10 mouse cellular contexts compared by ENCODE assay signal in the genomic region with DNA sequence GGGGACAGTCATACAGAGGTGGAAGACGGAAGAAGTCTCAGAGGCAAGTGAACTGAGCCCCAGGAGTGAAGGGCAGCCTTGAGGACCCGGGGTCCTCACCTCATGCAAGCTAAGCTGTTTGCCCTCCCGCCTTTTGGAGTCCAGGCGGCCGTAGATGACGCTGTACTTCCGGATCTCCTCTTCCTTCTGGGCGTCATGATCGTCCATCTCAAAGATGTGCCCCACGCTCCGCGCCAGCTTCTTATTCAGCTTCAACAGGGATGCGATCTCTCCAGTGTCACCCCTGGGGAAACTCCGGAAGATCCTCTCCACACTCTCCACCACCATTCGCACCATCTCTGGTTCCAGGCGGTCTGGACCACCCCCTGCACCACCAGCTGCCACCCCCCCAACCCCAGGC. TPM values are rescaled to one million over a fixed set of nuclear protein-coding genes. Genes with fewer than 3 reads are reported as not detected.
DNase-seq lines count a peak whose midpoint lies in the region; ATAC-seq and TF ChIP-seq lines count a peak whose summit lies in the region.
"Had no signal": no experiment of that assay in that cellular context is flagged by ENCODE, and none has a peak within 500 bp of the region (broad histone marks: within the 10 kb centered on the region; RNA-seq: fewer than 3 reads in every experiment).

No protein-coding gene starts in this region.

- 54% methylated on average over 16 of the region's 16 CpGs for WGBS in heart, embryonic 14.5 days
- 71% methylated on average over 16 of the region's 16 CpGs for WGBS in heart, adult 2 months
- WGBS in midbrain, embryonic 12.5 days, result 11% methylated on average over 16 of the region's 16 CpGs
- WGBS in midbrain, embryonic 14.5 days, result 12% methylated on average over 16 of the region's 16 CpGs
- WGBS in hindbrain, embryonic 13.5 days, result 11% methylated on average over 16 of the region's 16 CpGs
- WGBS in stomach, embryonic 14.5 days, result 39% methylated on average over 16 of the region's 16 CpGs

- H3K79me2 ChIP-seq in heart, adult 2 months (replicated peaks; ENCODE audit: control insufficient read depth, insufficient read depth, low read length), result no peaks in the 10 kb centered on the region

- H3K4me2 ChIP-seq in heart, embryonic 14.5 days (ENCODE audit: low read length), result peak overlapping the region; percentile 77
- H3K4me2 ChIP-seq in midbrain, embryonic 12.5 days (replicated peaks), result no peak overlapping the region
- H3K4me2 ChIP-seq in midbrain, embryonic 14.5 days (ENCODE audit: low read length), result no peak overlapping the region
- H3K4me2 ChIP-seq in hindbrain, embryonic 13.5 days, result peak overlapping the region; percentile 26; the same call in 1 of the 2 replicates
- peak overlapping the region; percentile 73; the same call in 1 of the 2 replicates for H3K4me2 ChIP-seq in stomach, embryonic 14.5 days (replicated peaks; ENCODE audit: low read depth, low read length)

- ATAC-seq in heart, embryonic 14.5 days (ENCODE audit: insufficient number of reproducible peaks, insufficient read depth, low FRiP score, low read depth), result no peak
- ATAC-seq in midbrain, embryonic 12.5 days (ENCODE audit: low FRiP score, low read depth), result no peak
- no peak for ATAC-seq in midbrain, embryonic 14.5 days (ENCODE audit: low FRiP score, low TSS enrichment)
- ATAC-seq in hindbrain, embryonic 13.5 days (ENCODE audit: low FRiP score), result no peak
- ATAC-seq in stomach, embryonic 14.5 days (ENCODE audit: insufficient number of reproducible peaks, insufficient read depth, low FRiP score, low read depth), result no peak
- ATAC-seq in monocyte, adult 5-6 weeks (replicated peaks; ENCODE audit: insufficient number of reproducible peaks, low FRiP score, low TSS enrichment, poor library complexity, severe bottlenecking), result no peak
- ATAC-seq: inflammation-experienced regulatory T-cells, adult 6 months; Patski had no signal

- peaks cover 49% of the 10 kb centered on the region for H3K36me3 ChIP-seq in heart, embryonic 14.5 days (ENCODE audit: control insufficient read depth, insufficient read depth, low read length)
- no peaks in the 10 kb centered on the region for H3K36me3 ChIP-seq in heart, adult 2 months (ENCODE audit: control insufficient read depth, insufficient read depth, low read length)
- no peaks in the 10 kb centered on the region for H3K36me3 ChIP-seq in midbrain, embryonic 12.5 days
- H3K36me3 ChIP-seq in midbrain, embryonic 14.5 days (ENCODE audit: control insufficient read depth, insufficient read depth, low read length), result no peaks in the 10 kb centered on the region
- H3K36me3 ChIP-seq in hindbrain, embryonic 13.5 days, result no peaks in the 10 kb centered on the region
- peaks cover 23% of the 10 kb centered on the region for H3K36me3 ChIP-seq in stomach, embryonic 14.5 days (ENCODE audit: control insufficient read depth, insufficient read depth, low read length)

- H3K4me3 ChIP-seq in heart, embryonic 14.5 days (ENCODE audit: control insufficient read depth in 1 of 2, insufficient read depth in 1 of 2, low read depth in 1 of 2, low read length in 2 of 2), result peak overlapping the region in 1 of 2 experiments; percentile 81; a peak in 1 of 4 replicates
- no peak overlapping the region for H3K4me3 ChIP-seq in heart, adult 2 months
- H3K4me3 ChIP-seq in midbrain, embryonic 12.5 days, result 0 out of 2 replicates have a peak overlapping the region, but pooled peaks have one; percentile 9
- H3K4me3 ChIP-seq in midbrain, embryonic 14.5 days (replicated peaks; ENCODE audit: low read depth, low read length), result no peak overlapping the region
- H3K4me3 ChIP-seq in hindbrain, embryonic 13.5 days, result 0 out of 2 replicates have a peak overlapping the region, but pooled peaks have one; percentile 50
- H3K4me3 ChIP-seq in stomach, embryonic 14.5 days (ENCODE audit: low read depth, low read length), result peak overlapping the region; percentile 0; the same call in 1 of the 2 replicates

- no peaks in the 10 kb centered on the region for H3K9me3 ChIP-seq in heart, embryonic 14.5 days (ENCODE audit: control insufficient read depth, low read length)
- no peaks in the 10 kb centered on the region for H3K9me3 ChIP-seq in midbrain, embryonic 12.5 days
- H3K9me3 ChIP-seq in midbrain, embryonic 14.5 days (ENCODE audit: control insufficient read depth, low read length), result no peaks in the 10 kb centered on the region
- H3K9me3 ChIP-seq in hindbrain, embryonic 13.5 days, result no peaks in the 10 kb centered on the region
- H3K9me3 ChIP-seq in stomach, embryonic 14.5 days (ENCODE audit: control insufficient read depth, low read depth, low read length), result no peaks in the 10 kb centered on the region

- peaks cover 32 to 61% of the 10 kb centered on the region in 2 experiments for H3K4me1 ChIP-seq in heart, embryonic 14.5 days (ENCODE audit: control insufficient read depth in 2 of 2, insufficient read depth in 2 of 2, low read length in 2 of 2)
- peaks cover 16% of the 10 kb centered on the region for H3K4me1 ChIP-seq in heart, adult 2 months (ENCODE audit: control insufficient read depth, insufficient read depth, low read length)
- H3K4me1 ChIP-seq in midbrain, embryonic 12.5 days, result peaks cover 61% of the 10 kb centered on the region
- H3K4me1 ChIP-seq in midbrain, embryonic 14.5 days (ENCODE audit: control insufficient read depth, insufficient read depth, low read length), result peaks cover 10% of the 10 kb centered on the region; the same call in 1 of the 2 replicates
- peaks cover 71% of the 10 kb centered on the region for H3K4me1 ChIP-seq in hindbrain, embryonic 13.5 days (replicated peaks)
- peaks cover 58% of the 10 kb centered on the region for H3K4me1 ChIP-seq in stomach, embryonic 14.5 days (ENCODE audit: control insufficient read depth, insufficient read depth, low read length)

- peak overlapping the region; percentile 26; the same call in 1 of the 2 replicates for H3K9ac ChIP-seq in heart, embryonic 14.5 days (ENCODE audit: low read length)
- H3K9ac ChIP-seq in heart, adult 2 months (ENCODE audit: low read depth, low read length), result no peak overlapping the region
- H3K9ac ChIP-seq in midbrain, embryonic 12.5 days (replicated peaks), result no peak overlapping the region
- no peak overlapping the region for H3K9ac ChIP-seq in midbrain, embryonic 14.5 days (replicated peaks; ENCODE audit: low read length)
- H3K9ac ChIP-seq in hindbrain, embryonic 13.5 days, result no peak overlapping the region
- no peak overlapping the region for H3K9ac ChIP-seq in stomach, embryonic 14.5 days (replicated peaks; ENCODE audit: low read depth, low read length)

- H3K27me3 ChIP-seq in heart, embryonic 14.5 days (ENCODE audit: control insufficient read depth, insufficient read depth, low read length), result no peaks in the 10 kb centered on the region
- no peaks in the 10 kb centered on the region for H3K27me3 ChIP-seq in heart, adult 2 months (ENCODE audit: control insufficient read depth, insufficient read depth, low read length)
- peaks cover 98% of the 10 kb centered on the region for H3K27me3 ChIP-seq in midbrain, embryonic 12.5 days
- H3K27me3 ChIP-seq in midbrain, embryonic 14.5 days (ENCODE audit: control insufficient read depth, insufficient read depth, low read length), result peaks cover 76% of the 10 kb centered on the region
- peaks cover 96% of the 10 kb centered on the region for H3K27me3 ChIP-seq in hindbrain, embryonic 13.5 days
- H3K27me3 ChIP-seq in stomach, embryonic 14.5 days (ENCODE audit: control insufficient read depth, insufficient read depth, low read length), result no peaks in the 10 kb centered on the region
- H3K27me3 ChIP-seq: Patski had no signal

- no peak for TF ChIP-seq CTCF in heart, adult 2 months (IDR thresholded peaks at IDR 0.05)

- intact Hi-C loops in heart, adult 2 months (cut with DNase I), result no loop called here

- no peak overlapping the region for H3K27ac ChIP-seq in heart, embryonic 14.5 days (replicated peaks in 1 of 2; ENCODE audit: control insufficient read depth in 1 of 2, insufficient read depth in 1 of 2, low read depth in 2 of 2, low read length in 2 of 2)
- H3K27ac ChIP-seq in heart, adult 2 months, result no peak overlapping the region
- H3K27ac ChIP-seq in midbrain, embryonic 12.5 days (replicated peaks), result no peak overlapping the region
- H3K27ac ChIP-seq in midbrain, embryonic 14.5 days (replicated peaks; ENCODE audit: low read depth, low read length), result no peak overlapping the region
- H3K27ac ChIP-seq in hindbrain, embryonic 13.5 days, result no peak overlapping the region
- H3K27ac ChIP-seq in stomach, embryonic 14.5 days (ENCODE audit: low read length), result peak overlapping the region; percentile 44; the same call in 1 of the 2 replicates

- DNase-seq in heart, adult 2 months, result no peak
- no peak for DNase-seq in midbrain, embryonic 14.5 days
- no peak for DNase-seq in spleen, adult 12 weeks (ENCODE audit: low spot score)

- TF ChIP-seq POLR2A in heart, adult 2 months (IDR thresholded peaks at IDR 0.05; ENCODE audit: insufficient read depth, low read depth, low read length), result no peak

- no peak for TF ChIP-seq EP300 in heart, adult 2 months (IDR thresholded peaks at IDR 0.05; ENCODE audit: insufficient read depth, low read depth, low read length)

RNA-seq across cellular contexts. Expression of a gene that starts 2.5 kb away (rescaled TPM):
- polyA plus RNA-seq in heart, embryonic 14.5 days (2014; fragmentation: Nextera tagmentation; extraction: Ambion mirVana), result 8.8 and 11.8 TPM in 2 replicates
- total RNA-seq in heart, adult 2 months (2021), result 1 to 10 TPM; 3.7 to 4.2 TPM
- polyA plus RNA-seq in heart, adult 2 months (2012; rRNA removed), result 2.2 and 4.0 TPM in 2 replicates
- polyA plus RNA-seq in midbrain, embryonic 12.5 days (2016; fragmentation: Nextera tagmentation; extraction: Ambion mirVana), result 10.0 and 10.3 TPM in 2 replicates
- polyA plus RNA-seq in midbrain, embryonic 14.5 days (2014; fragmentation: Nextera tagmentation; extraction: Ambion mirVana), result 2.6 and 3.5 TPM in 2 replicates
- 3.9 and 4.0 TPM in 2 replicates for polyA plus RNA-seq in hindbrain, embryonic 13.5 days (2015; fragmentation: Nextera tagmentation; extraction: Ambion mirVana)
- 10.2 and 11.3 TPM in 2 replicates for polyA plus RNA-seq in stomach, embryonic 14.5 days (2014; fragmentation: Nextera tagmentation; extraction: Ambion mirVana)
- 16.1 to 28.4 TPM (median 17.2 TPM) in 3 replicates for total RNA-seq in monocyte, adult 5-6 weeks (2017)

RNA-seq across cellular contexts. Expression of a gene that starts 4.2 kb away (rescaled TPM):
- 6.4 and 9.0 TPM in 2 replicates for polyA plus RNA-seq in heart, embryonic 14.5 days (2014; fragmentation: Nextera tagmentation; extraction: Ambion mirVana)
- total RNA-seq in heart, adult 2 months (2021), result 1 to 10 TPM; 5.0 to 6.3 TPM
- 10.0 and 11.2 TPM in 2 replicates for polyA plus RNA-seq in heart, adult 2 months (2012; rRNA removed)
- 3.7 and 4.5 TPM in 2 replicates for polyA plus RNA-seq in midbrain, embryonic 12.5 days (2016; fragmentation: Nextera tagmentation; extraction: Ambion mirVana)
- 0.93 and 1.2 TPM in 2 replicates for polyA plus RNA-seq in midbrain, embryonic 14.5 days (2014; fragmentation: Nextera tagmentation; extraction: Ambion mirVana)
- polyA plus RNA-seq in hindbrain, embryonic 13.5 days (2015; fragmentation: Nextera tagmentation; extraction: Ambion mirVana), result 2.3 and 3.3 TPM in 2 replicates
- polyA plus RNA-seq in stomach, embryonic 14.5 days (2014; fragmentation: Nextera tagmentation; extraction: Ambion mirVana), result 9.2 and 11.1 TPM in 2 replicates
- total RNA-seq in monocyte, adult 5-6 weeks (2017), result 12.6 to 35.9 TPM (median 17.8 TPM) in 3 replicates

RNA-seq across cellular contexts. Expression of a gene that starts 21.4 kb away (rescaled TPM):
- 25.2 and 25.7 TPM in 2 replicates for polyA plus RNA-seq in heart, embryonic 14.5 days (2014; fragmentation: Nextera tagmentation; extraction: Ambion mirVana)
- 10 to 100 TPM; 43.7 to 43.9 TPM for total RNA-seq in heart, adult 2 months (2021)
- 49.5 and 61.7 TPM in 2 replicates for polyA plus RNA-seq in heart, adult 2 months (2012; rRNA removed)
- polyA plus RNA-seq in midbrain, embryonic 12.5 days (2016; fragmentation: Nextera tagmentation; extraction: Ambion mirVana), result 6.1 and 9.0 TPM in 2 replicates
- 1.4 and 4.0 TPM in 2 replicates for polyA plus RNA-seq in midbrain, embryonic 14.5 days (2014; fragmentation: Nextera tagmentation; extraction: Ambion mirVana)
- 4.9 and 5.0 TPM in 2 replicates for polyA plus RNA-seq in hindbrain, embryonic 13.5 days (2015; fragmentation: Nextera tagmentation; extraction: Ambion mirVana)
- polyA plus RNA-seq in stomach, embryonic 14.5 days (2014; fragmentation: Nextera tagmentation; extraction: Ambion mirVana), result 24.7 and 26.5 TPM in 2 replicates
- 171 to 211 TPM (median 204 TPM) in 3 replicates for total RNA-seq in monocyte, adult 5-6 weeks (2017)

RNA-seq across cellular contexts. Expression of a gene that starts 40.8 kb away (rescaled TPM):
- polyA plus RNA-seq in heart, embryonic 14.5 days (2014; fragmentation: Nextera tagmentation; extraction: Ambion mirVana), result 0.12 TPM in 1 of 2 replicates, not detected in the other
- total RNA-seq in heart, adult 2 months (2021), result under 1 TPM in 1 of 2 experiments, not detected in 1; 0.08 TPM
- 0.04 and 0.12 TPM in 2 replicates for polyA plus RNA-seq in heart, adult 2 months (2012; rRNA removed)
- 0.47 and 0.71 TPM in 2 replicates for polyA plus RNA-seq in midbrain, embryonic 12.5 days (2016; fragmentation: Nextera tagmentation; extraction: Ambion mirVana)
- polyA plus RNA-seq in midbrain, embryonic 14.5 days (2014; fragmentation: Nextera tagmentation; extraction: Ambion mirVana), result 0.62 TPM in 1 of 2 replicates, not detected in the other
- polyA plus RNA-seq in hindbrain, embryonic 13.5 days (2015; fragmentation: Nextera tagmentation; extraction: Ambion mirVana), result 0.43 and 0.74 TPM in 2 replicates
- polyA plus RNA-seq in stomach, embryonic 14.5 days (2014; fragmentation: Nextera tagmentation; extraction: Ambion mirVana), result 8.8 and 9.1 TPM in 2 replicates
- 1.6 TPM in 1 of 3 replicates, not detected in the others for total RNA-seq in monocyte, adult 5-6 weeks (2017)
- polyA plus RNA-seq: inflammation-experienced regulatory T-cells, adult 6 months had no signal

RNA-seq across cellular contexts. Expression of a gene that starts 43.2 kb away (rescaled TPM):
- polyA plus RNA-seq in heart, embryonic 14.5 days (2014; fragmentation: Nextera tagmentation; extraction: Ambion mirVana), result 29.4 and 31.2 TPM in 2 replicates
- total RNA-seq in heart, adult 2 months (2021), result 10 to 100 TPM; 74.0 to 79.5 TPM
- polyA plus RNA-seq in heart, adult 2 months (2012; rRNA removed), result 74.1 and 83.7 TPM in 2 replicates
- 94.0 and 98.1 TPM in 2 replicates for polyA plus RNA-seq in midbrain, embryonic 12.5 days (2016; fragmentation: Nextera tagmentation; extraction: Ambion mirVana)
- polyA plus RNA-seq in midbrain, embryonic 14.5 days (2014; fragmentation: Nextera tagmentation; extraction: Ambion mirVana), result 110 and 131 TPM in 2 replicates
- 101 and 108 TPM in 2 replicates for polyA plus RNA-seq in hindbrain, embryonic 13.5 days (2015; fragmentation: Nextera tagmentation; extraction: Ambion mirVana)
- 98.0 and 99.3 TPM in 2 replicates for polyA plus RNA-seq in stomach, embryonic 14.5 days (2014; fragmentation: Nextera tagmentation; extraction: Ambion mirVana)
- 147 to 219 TPM (median 171 TPM) in 3 replicates for total RNA-seq in monocyte, adult 5-6 weeks (2017)

Comparison
In these comparisons a context has a peak if more than half of its experiments do, and no peak if none do; other contexts are left out.
1. H3K4me3 ChIP-seq: peak in midbrain, embryonic 12.5 days (single experiment), hindbrain, embryonic 13.5 days (single experiment) and stomach, embryonic 14.5 days (single experiment); none in heart, adult 2 months (single experiment) and midbrain, embryonic 14.5 days (single experiment).
2. H3K4me2 ChIP-seq: peak in heart, embryonic 14.5 days (single experiment), hindbrain, embryonic 13.5 days (single experiment) and stomach, embryonic 14.5 days (single experiment); none in midbrain, embryonic 12.5 days (single experiment) and midbrain, embryonic 14.5 days (single experiment).